Mouse (Mus musculus) forebrain, embryonic 14.5 days (tissue): ENCODE data around the gene Kncn. TPM values are rescaled to one million over a fixed set of nuclear protein-coding genes. Genes with fewer than 3 reads are reported as not detected.

Source experiments
- ATAC-seq: fragments of 200-750 bp; cut with Nextera tagmentation; 2 replicates; pipeline ENCODE4 v1.8.0; 2017; ENCODE audit warnings: mild to moderate bottlenecking, moderate library complexity
- DNase-seq: peaks from one replicate; pipeline ENCODE4 v3.0.0-alpha.2; 2015; ENCODE audit warnings: low spot score
- H3K27ac ChIP-seq: fragments of 300-500 bp; sonication (generic); 2 replicates; pipeline ENCODE4 v1.5.1; 2014; ENCODE audit warnings: low read depth, mild to moderate bottlenecking, control low read depth, low read length, moderate library complexity
- H3K27me3 ChIP-seq: fragments of 300-500 bp; sonication (generic); replicated peaks from 2 replicates; pipeline ENCODE4 v1.6.1; 2014; ENCODE audit warnings: low read length, control low read depth, mixed read lengths; ENCODE audit not compliant: control insufficient read depth, insufficient read depth
- H3K36me3 ChIP-seq: fragments of 300-500 bp; sonication (generic); 2 replicates; pipeline ENCODE4 v1.6.1; 2014; ENCODE audit warnings: low read length, control low read depth; ENCODE audit not compliant: control insufficient read depth, insufficient read depth
- H3K4me1 ChIP-seq: fragments of 300-500 bp; sonication (generic); 2 replicates; pipeline ENCODE4 v1.6.1; 2014; ENCODE audit warnings: antibody characterized with exemption, low read length, control low read depth; ENCODE audit not compliant: control insufficient read depth, insufficient read depth
- H3K4me2 ChIP-seq: fragments of 300-500 bp; sonication (generic); 2 replicates; pipeline ENCODE4 v1.6.1; 2014; ENCODE audit warnings: mild to moderate bottlenecking, control low read depth, low read length
- H3K4me3 ChIP-seq: fragments of 300-500 bp; sonication (generic); 2 replicates; pipeline ENCODE4 v1.5.1; 2014; ENCODE audit warnings: low read depth, low read length, control low read depth
- H3K9ac ChIP-seq: fragments of 300-500 bp; sonication (generic); 2 replicates; pipeline ENCODE4 v1.6.1; 2014; ENCODE audit warnings: mild to moderate bottlenecking, low read length, control low read depth, moderate library complexity
- H3K9me3 ChIP-seq: fragments of 300-500 bp; sonication (generic); replicated peaks from 2 replicates; pipeline ENCODE4 v1.6.1; 2016; ENCODE audit warnings: low read length, control low read depth, mixed read lengths; ENCODE audit not compliant: control insufficient read depth
- WGBS: fragments of 180-500 bp; shearing (Covaris S2); extraction: QIAGEN DNeasy Blood & Tissue Kit; methylation state at CpG from one replicate; pipeline ENCODE4 v1.1.7; 2014; 5-methylcytosine and 5-hydroxymethylcytosine counted together
- polyA plus RNA-seq: library from polyadenylated mRNA; unstranded; fragments of >200 nt; fragmentation: Nextera tagmentation; extraction: Ambion mirVana; gene quantifications from 2 replicates; pipeline ENCODE4 v1.2.1, GENCODE M21; 2014

The Kncn gene
- polyA plus RNA-seq, 1 experiment from 2014 or later = not detected

GRCm38 (mm10) chr4:115863880-115864279 lies 20.3 kb upstream of the Kncn start:
- no peak for DNase-seq
- Histone ChIP-seq H3K36me3 (peaks cover 35% of the 10 kb centered on the region; the same call in 1 of the 2 replicates), H3K9ac (no peak overlapping the region), H3K4me1 (no peaks in the 10 kb centered on the region), H3K9me3 (no peaks in the 10 kb centered on the region), H3K27me3 (no peaks in the 10 kb centered on the region), H3K4me2 (no peak overlapping the region), H3K4me3 (no peak overlapping the region), H3K27ac (no peak overlapping the region)
- 44% methylated on average over 10 of the region's 10 CpGs for WGBS
- ATAC-seq = no peak

GRCm38 (mm10) chr4:115869512-115870210 lies 14.5 kb upstream of the Kncn start:
- peak; percentile 63 for ATAC-seq
- Histone ChIP-seq H3K4me2 (no peak overlapping the region), H3K4me1 (0 out of 2 replicates have a peak, but pooled peaks cover 2% of the 10 kb centered on the region), H3K4me3 (no peak overlapping the region), H3K36me3 (peaks cover 25% of the 10 kb centered on the region; the same call in 1 of the 2 replicates), H3K9me3 (no peaks in the 10 kb centered on the region), H3K27ac (no peak overlapping the region), H3K27me3 (no peaks in the 10 kb centered on the region), H3K9ac (no peak overlapping the region)
- DNase-seq = peak; percentile 48
- 9% methylated on average over 16 of the region's 16 CpGs for WGBS

- DNase-seq = no peak
- Histone ChIP-seq H3K9me3 (no peaks in the 10 kb centered on the region), H3K4me1 (peaks cover 10% of the 10 kb centered on the region), H3K36me3 (peaks cover 20% of the 10 kb centered on the region; the same call in 1 of the 2 replicates), H3K27ac (no peak overlapping the region), H3K4me2 (no peak overlapping the region), H3K4me3 (no peak overlapping the region), H3K27me3 (no peaks in the 10 kb centered on the region), H3K9ac (no peak overlapping the region)
- WGBS = 74% methylated on average over 3 of the region's 3 CpGs
- ATAC-seq = no peak
Measured at GRCm38 (mm10) chr4:115873231-115873630, 11.0 kb upstream of the Kncn start.

GRCm38 (mm10) chr4:115878216-115878678 lies 6.0 kb upstream of the Kncn start:
- no peak overlapping the region for H3K4me3 ChIP-seq
- H3K27ac ChIP-seq = 0 out of 2 replicates have a peak overlapping the region, but pooled peaks have one; percentile 22
- under 1% methylated on average over 11 of the region's 11 CpGs for WGBS
- peak; percentile 60 for ATAC-seq
- H3K4me1 ChIP-seq = peaks cover 26% of the 10 kb centered on the region
- H3K36me3 ChIP-seq = 0 out of 2 replicates have a peak, but pooled peaks cover 8% of the 10 kb centered on the region
- H3K9me3 ChIP-seq = no peaks in the 10 kb centered on the region
- peak overlapping the region; percentile 23 for H3K4me2 ChIP-seq
- DNase-seq = peak; percentile 65
- peak overlapping the region; percentile 29; the same call in 1 of the 2 replicates for H3K9ac ChIP-seq
- no peaks in the 10 kb centered on the region for H3K27me3 ChIP-seq

- no peak overlapping the region for H3K9ac ChIP-seq
- H3K4me1 ChIP-seq = peaks cover 26% of the 10 kb centered on the region
- no peaks in the 10 kb centered on the region for H3K27me3 ChIP-seq
- H3K4me3 ChIP-seq = no peak overlapping the region
- DNase-seq (no peak), ATAC-seq (no peak)
- H3K9me3 ChIP-seq = no peaks in the 10 kb centered on the region
- H3K4me2 ChIP-seq = no peak overlapping the region; the same call in 1 of the 2 replicates
- 37% methylated on average over 9 of the region's 9 CpGs for WGBS
- 0 out of 2 replicates have a peak, but pooled peaks cover 4% of the 10 kb centered on the region for H3K36me3 ChIP-seq
- H3K27ac ChIP-seq = 0 out of 2 replicates have a peak overlapping the region, but pooled peaks have one; percentile 14
Measured at GRCm38 (mm10) chr4:115878828-115879227, 5.4 kb upstream of the Kncn start.

- no peaks in the 10 kb centered on the region for H3K9me3 ChIP-seq
- WGBS = 0% methylated on average over 1 of the region's 1 CpGs
- ATAC-seq = peak; percentile 41; the same call in 1 of the 2 replicates
- DNase-seq = peak; percentile 84
- H3K27me3 ChIP-seq = no peaks in the 10 kb centered on the region
- H3K36me3 ChIP-seq = no peaks in the 10 kb centered on the region
- H3K27ac ChIP-seq = no peak overlapping the region; the same call in 1 of the 2 replicates
- no peak overlapping the region for H3K9ac ChIP-seq
- no peak overlapping the region for H3K4me3 ChIP-seq
- H3K4me1 ChIP-seq = peaks cover 26% of the 10 kb centered on the region
- H3K4me2 ChIP-seq = no peak overlapping the region
Measured at GRCm38 (mm10) chr4:115881183-115881582, 3.0 kb upstream of the Kncn start.

- Histone ChIP-seq H3K9ac (no peak overlapping the region), H3K27ac (no peak overlapping the region; the same call in 1 of the 2 replicates), H3K4me1 (peaks cover 26% of the 10 kb centered on the region), H3K27me3 (no peaks in the 10 kb centered on the region), H3K4me2 (no peak overlapping the region), H3K4me3 (no peak overlapping the region), H3K9me3 (no peaks in the 10 kb centered on the region), H3K36me3 (no peaks in the 10 kb centered on the region)
- WGBS = 69% methylated on average over 4 of the region's 4 CpGs
- ATAC-seq = no peak
- no peak for DNase-seq
Measured at GRCm38 (mm10) chr4:115882195-115882594, 2.0 kb upstream of the Kncn start.

GRCm38 (mm10) chr4:115885846-115886245 lies 1.6 kb downstream of the Kncn start:
- peaks cover 9% of the 10 kb centered on the region for H3K27me3 ChIP-seq
- no peak overlapping the region for H3K4me3 ChIP-seq
- no peak for ATAC-seq
- H3K27ac ChIP-seq = no peak overlapping the region
- H3K4me2 ChIP-seq = no peak overlapping the region
- no peaks in the 10 kb centered on the region for H3K9me3 ChIP-seq
- WGBS = 74% methylated on average over 3 of the region's 3 CpGs
- H3K4me1 ChIP-seq = peaks cover 12% of the 10 kb centered on the region
- DNase-seq = peak; percentile 55
- no peak overlapping the region for H3K9ac ChIP-seq
- no peaks in the 10 kb centered on the region for H3K36me3 ChIP-seq

- no peak overlapping the region for H3K4me3 ChIP-seq
- H3K27ac ChIP-seq = no peak overlapping the region
- no peak for DNase-seq
- H3K36me3 ChIP-seq = no peaks in the 10 kb centered on the region
- H3K27me3 ChIP-seq = peaks cover 13% of the 10 kb centered on the region
- ATAC-seq = no peak
- no peaks in the 10 kb centered on the region for H3K9me3 ChIP-seq
- WGBS = 43% methylated on average over 1 of the region's 1 CpGs
- H3K4me1 ChIP-seq = peaks cover 3% of the 10 kb centered on the region; the same call in 1 of the 2 replicates
- no peak overlapping the region for H3K9ac ChIP-seq
- no peak overlapping the region for H3K4me2 ChIP-seq
Measured at GRCm38 (mm10) chr4:115886875-115887274, 2.7 kb downstream of the Kncn start.
